ENCODE assay signal across 1 mouse cellular context in genomic region chr15:89430341-89430740, GRCm38 (mm10).
TF ChIP-seq lines count a peak whose summit lies in the region.

No protein-coding gene starts in this region.

TF ChIP-seq in MEL, 35 proteins besides CTCF, POLR2A, EP300 and RAD21:
- TF ChIP-seq MAX (IDR thresholded peaks at IDR 0.05; ENCODE audit: low read length) (no peak), E2F4 (IDR thresholded peaks at IDR 0.05; ENCODE audit: borderline replicate concordance, low read depth, low read length) (peak; percentile 39; the same call in 1 of the 2 replicates), MYC (IDR thresholded peaks at IDR 0.05; ENCODE audit: low read depth, low read length) (0 out of 2 replicates have a peak, but pooled peaks have one; percentile 70)
